Mouse (Mus musculus) A20 (cell line): ENCODE measurements around the gene Snrnp35.

Experiments
- DNase-seq: peaks from one replicate; pipeline ENCODE4 v3.0.0-alpha.2; 2011; ENCODE audit warnings: low read depth, low spot score

Snrnp35 gene

DNA sequence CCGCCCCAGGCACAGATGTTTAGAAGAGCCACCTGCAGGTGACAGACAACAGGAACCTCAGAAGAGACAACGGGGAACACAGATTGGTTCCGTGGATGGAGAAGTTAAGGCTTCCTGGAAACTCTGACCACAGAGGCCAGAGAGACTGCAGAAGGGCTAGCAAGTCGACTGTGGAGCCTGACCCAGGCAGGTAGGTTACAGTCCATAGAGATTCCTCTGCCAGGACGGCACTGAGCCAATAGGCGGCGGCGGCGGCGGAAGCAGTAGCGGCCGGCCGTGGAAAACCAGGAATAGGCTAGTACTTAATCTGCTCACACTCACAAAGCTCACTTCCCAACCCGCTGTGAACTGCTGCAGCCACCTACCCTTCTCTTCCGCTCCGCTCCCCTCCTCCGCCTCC is 53.8 kb downstream of the Snrnp35 start:
- no peak for DNase-seq

DNA sequence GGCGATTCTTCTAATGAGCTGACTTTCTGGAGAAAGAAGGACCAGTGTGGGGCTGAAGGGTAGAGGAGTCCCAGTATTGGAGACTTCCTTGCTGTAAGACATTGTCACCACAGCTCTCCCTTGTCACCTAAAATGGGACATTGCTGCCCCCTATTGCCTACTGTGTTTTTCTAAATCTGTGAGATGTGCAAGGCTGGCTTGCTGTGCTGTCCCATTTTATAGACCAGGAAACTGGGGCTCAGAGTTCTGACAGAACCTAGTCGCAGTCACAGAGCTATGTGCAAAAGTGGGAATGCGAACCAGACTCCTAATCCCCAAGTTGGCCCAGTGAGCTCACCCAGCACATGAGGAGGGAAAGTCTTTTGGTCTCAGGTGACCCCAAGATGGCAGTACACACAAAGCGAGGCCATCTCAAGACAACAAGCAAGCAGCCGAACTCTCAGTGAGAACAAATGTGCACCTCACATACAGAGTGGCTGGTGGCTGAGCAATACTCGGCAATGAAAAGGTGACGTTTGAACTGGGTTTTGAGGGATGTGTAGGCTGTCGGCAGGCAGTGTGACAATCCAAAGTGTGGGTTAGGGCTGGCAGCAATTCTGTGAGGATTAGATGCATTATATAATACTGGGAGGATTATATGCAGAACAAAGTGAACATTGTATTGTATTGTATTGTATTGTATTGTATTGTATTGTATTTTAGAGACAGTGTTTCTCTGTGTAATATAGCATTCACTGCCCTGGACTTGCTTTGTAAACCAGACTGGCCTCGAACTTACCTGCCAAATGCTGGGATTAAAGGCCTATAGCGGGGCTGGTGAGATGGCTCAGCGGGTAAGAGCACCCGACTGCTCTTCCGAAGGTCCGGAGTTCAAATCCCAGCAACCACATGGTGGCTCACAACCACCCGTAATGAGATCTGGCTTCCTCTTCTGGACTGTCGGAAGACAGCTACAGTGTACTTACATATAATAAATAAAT is 56.2 kb downstream of the Snrnp35 start:
- DNase-seq, result peak; percentile 87

DNA sequence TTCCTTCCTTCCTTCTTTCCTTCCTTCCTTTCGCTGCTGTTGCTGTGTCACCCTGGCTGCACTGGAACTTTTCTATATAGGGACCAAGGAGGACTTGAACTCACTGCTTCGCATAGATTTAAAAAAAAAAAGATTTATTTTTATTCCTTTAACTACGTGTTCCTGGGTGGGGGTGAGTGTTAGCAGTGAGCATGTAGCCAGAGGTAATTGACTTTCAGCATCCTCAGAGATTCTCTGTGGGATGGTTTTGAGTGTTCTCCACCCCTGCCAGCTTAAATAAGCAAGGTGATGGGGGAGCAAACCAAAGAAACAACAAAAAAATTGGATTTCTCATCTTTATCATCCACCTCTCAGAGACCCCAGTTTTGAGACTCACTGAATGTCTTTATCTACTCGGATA is 57.0 kb downstream of the Snrnp35 start:
- DNase-seq, result no peak

- DNase-seq, result peak; percentile 97
Measured at GRCm38 (mm10) chr5:124540383-124540786, 57.5 kb downstream of the Snrnp35 start, which contains the start of gene Tmed2. Gene Tmed2, plus strand, starts transcription at chr5:124540695.
